ENCODE assay signal across 19 mouse cellular contexts in genomic region chr4:135335327-135336022, GRCm38 (mm10). TPM values are rescaled to one million over a fixed set of nuclear protein-coding genes. Genes with fewer than 3 reads are reported as not detected.
A peak's percentile ranks its signal among the peaks of the same experiment; 100 is the strongest.
DNase-seq lines count a peak whose midpoint lies in the region; ATAC-seq and TF ChIP-seq lines count a peak whose summit lies in the region.
"Had no signal": no experiment of that assay in that cellular context is flagged by ENCODE, and none has a peak within 500 bp of the region (broad histone marks: within the 10 kb centered on the region; RNA-seq: fewer than 3 reads in every experiment).

No protein-coding gene starts in this region.

- no peak overlapping the region for H3K27ac ChIP-seq in lung, embryonic 14.5 days (ENCODE audit: low read depth)
- H3K27ac ChIP-seq in intestine, postnatal 0 days (ENCODE audit: low read depth, low read length), result no peak overlapping the region
- peak overlapping the region; percentile 66 for H3K27ac ChIP-seq in liver, postnatal 0 days (ENCODE audit: low read depth)
- H3K27ac ChIP-seq: embryonic facial prominence, embryonic 10.5 days; midbrain, embryonic 10.5 days had no signal

- peaks cover 97% of the 10 kb centered on the region for H3K36me3 ChIP-seq in lung, embryonic 14.5 days (ENCODE audit: insufficient read depth)
- H3K36me3 ChIP-seq in intestine, postnatal 0 days (ENCODE audit: control insufficient read depth, insufficient read depth), result peaks cover 74% of the 10 kb centered on the region
- peaks cover 93% of the 10 kb centered on the region for H3K36me3 ChIP-seq in liver, postnatal 0 days (replicated peaks; ENCODE audit: insufficient read depth, low read length)

- peak; percentile 38 for DNase-seq in lung, embryonic 14.5 days
- DNase-seq in lung, postnatal 14 days, result no peak
- DNase-seq in kidney, postnatal 14 days, result peak; percentile 53
- DNase-seq in liver, postnatal 0 days, result no peak
- no peak for DNase-seq in cerebellum, adult 9-10 months
- no peak for DNase-seq in adrenal gland, adult (ENCODE audit: inconsistent age in 2 of 2, low spot score in 1 of 2)
- DNase-seq in cerebellum, postnatal 36 days, result no peak
- DNase-seq: cerebellum, postnatal 25 days; gastrocnemius, postnatal 10 days; lung, adult 18-20 months; thymus, postnatal 14 days had no signal

- no peak for ATAC-seq in lung, embryonic 14.5 days (ENCODE audit: insufficient read depth)
- peak; percentile 71 for ATAC-seq in intestine, postnatal 0 days
- peak; percentile 88 for ATAC-seq in liver, postnatal 0 days
- ATAC-seq: activated CD4-positive, CD25-positive, alpha-beta regulatory T cell, adult 4 months; forebrain, embryonic 16.5 days; hindbrain, embryonic 16.5 days had no signal

- no peaks in the 10 kb centered on the region for H3K27me3 ChIP-seq in lung, embryonic 14.5 days (ENCODE audit: insufficient read depth, low read length)
- no peaks in the 10 kb centered on the region for H3K27me3 ChIP-seq in intestine, postnatal 0 days (replicated peaks; ENCODE audit: control insufficient read depth, insufficient read depth, low read length)
- no peaks in the 10 kb centered on the region for H3K27me3 ChIP-seq in liver, postnatal 0 days (ENCODE audit: insufficient read depth, low read length)

- no peaks in the 10 kb centered on the region for H3K4me1 ChIP-seq in lung, embryonic 14.5 days (ENCODE audit: insufficient read depth)
- H3K4me1 ChIP-seq in intestine, postnatal 0 days (replicated peaks; ENCODE audit: control insufficient read depth, insufficient read depth, low read length), result no peaks in the 10 kb centered on the region
- no peaks in the 10 kb centered on the region for H3K4me1 ChIP-seq in liver, postnatal 0 days (ENCODE audit: insufficient read depth)
- H3K4me1 ChIP-seq: embryonic facial prominence, embryonic 10.5 days; midbrain, embryonic 10.5 days had no signal

- 70% methylated on average over 9 of the region's 9 CpGs for WGBS in lung, embryonic 14.5 days
- WGBS in intestine, postnatal 0 days, result 41% methylated on average over 9 of the region's 9 CpGs
- WGBS in liver, postnatal 0 days (ENCODE audit: insufficient replicate concordance), result 69% methylated on average over 9 of the region's 9 CpGs

- no peak overlapping the region for H3K4me3 ChIP-seq in lung, embryonic 14.5 days (ENCODE audit: low read depth, low read length)
- H3K4me3 ChIP-seq in intestine, postnatal 0 days (ENCODE audit: low read depth, low read length), result no peak overlapping the region
- no peak overlapping the region for H3K4me3 ChIP-seq in liver, postnatal 0 days (ENCODE audit: low read depth, low read length)
- H3K4me3 ChIP-seq: embryonic facial prominence, embryonic 10.5 days; erythroblast, embryonic 14.5 days; midbrain, embryonic 10.5 days had no signal

- no peaks in the 10 kb centered on the region for H3K9me3 ChIP-seq in lung, embryonic 14.5 days (ENCODE audit: low read depth, low read length)
- H3K9me3 ChIP-seq in intestine, postnatal 0 days (ENCODE audit: control insufficient read depth), result no peaks in the 10 kb centered on the region
- no peaks in the 10 kb centered on the region for H3K9me3 ChIP-seq in liver, postnatal 0 days (ENCODE audit: low read length)
- H3K9me3 ChIP-seq: embryonic facial prominence, embryonic 10.5 days; midbrain, embryonic 10.5 days had no signal

- H3K9ac ChIP-seq in lung, embryonic 14.5 days, result no peak overlapping the region
- H3K9ac ChIP-seq in intestine, postnatal 0 days (ENCODE audit: low read depth, low read length), result no peak overlapping the region
- H3K9ac ChIP-seq in liver, postnatal 0 days (replicated peaks), result no peak overlapping the region

- no peak overlapping the region for H3K4me2 ChIP-seq in lung, embryonic 14.5 days
- 0 out of 2 replicates have a peak overlapping the region, but pooled peaks have one; percentile 9 for H3K4me2 ChIP-seq in intestine, postnatal 0 days (replicated peaks; ENCODE audit: low read depth)
- peak overlapping the region; percentile 33 for H3K4me2 ChIP-seq in liver, postnatal 0 days (ENCODE audit: low read depth, low read length)
- H3K4me2 ChIP-seq: heart, embryonic 11.5 days had no signal

- TF ChIP-seq EP300 in liver, postnatal 0 days (IDR thresholded peaks at IDR 0.05; ENCODE audit: low read depth), result no peak

- no peak for TF ChIP-seq CTCF in lung, embryonic 14.5 days (IDR thresholded peaks at IDR 0.05; ENCODE audit: low read depth)
- TF ChIP-seq CTCF in intestine, postnatal 0 days (IDR thresholded peaks at IDR 0.05; ENCODE audit: low read depth), result no peak
- TF ChIP-seq CTCF in liver, postnatal 0 days (IDR thresholded peaks at IDR 0.05; ENCODE audit: low read depth), result no peak

RNA-seq across cellular contexts. Expression of gene Srrm1, which starts 17.6 kb away (rescaled TPM):
- 201 and 224 TPM in 2 replicates for polyA plus RNA-seq in lung, embryonic 14.5 days (2014; fragmentation: Nextera tagmentation; extraction: Ambion mirVana)
- polyA plus RNA-seq in intestine, postnatal 0 days (2015; fragmentation: Nextera tagmentation; extraction: Ambion mirVana), result 113 and 126 TPM in 2 replicates
- polyA plus RNA-seq in liver, postnatal 0 days (2015; fragmentation: Nextera tagmentation; extraction: Ambion mirVana), result 79.3 and 90.6 TPM in 2 replicates

Comparison
In these comparisons a context has a peak if more than half of its experiments do, and no peak if none do; other contexts are left out.
1. DNase-seq: peak in lung, embryonic 14.5 days (single experiment) and kidney, postnatal 14 days (single experiment); none in lung, postnatal 14 days (single experiment), liver, postnatal 0 days (single experiment), cerebellum, adult 9-10 months (single experiment), adrenal gland, adult (0 of 2) and cerebellum, postnatal 36 days (0 of 2).